Mouse (Mus musculus) heart, embryonic 12.5 days (tissue): ENCODE results near the gene P2ry12. TPM values are rescaled to one million over a fixed set of nuclear protein-coding genes. Genes with fewer than 3 reads are reported as not detected.

Experiments used
- ATAC-seq: fragments of 200-750 bp; cut with Nextera tagmentation; 2 replicates; pipeline ENCODE4 v1.8.0; 2017; ENCODE audit warnings: moderate TSS enrichment, moderate library complexity; ENCODE audit not compliant: insufficient number of reproducible peaks, low FRiP score
- H3K27ac ChIP-seq: fragments of 300-500 bp; sonication (generic); 2 replicates; pipeline ENCODE4 v1.5.1; 2016; ENCODE audit warnings: mild to moderate bottlenecking, moderate library complexity; ENCODE audit not compliant: poor library complexity, severe bottlenecking
- H3K27me3 ChIP-seq: fragments of 300-500 bp; sonication (generic); replicated peaks from 2 replicates; pipeline ENCODE4 v1.6.1; 2016; ENCODE audit warnings: mild to moderate bottlenecking, moderate library complexity
- H3K36me3 ChIP-seq: fragments of 300-500 bp; sonication (generic); 2 replicates; pipeline ENCODE4 v1.6.1; 2016; ENCODE audit warnings: mild to moderate bottlenecking, moderate library complexity
- H3K4me1 ChIP-seq: fragments of 300-500 bp; sonication (generic); replicated peaks from 2 replicates; pipeline ENCODE4 v1.6.1; 2016; ENCODE audit warnings: mild to moderate bottlenecking
- H3K4me2 ChIP-seq: fragments of 300-500 bp; sonication (generic); 2 replicates; pipeline ENCODE4 v1.6.1; 2016; ENCODE audit warnings: mild to moderate bottlenecking, moderate library complexity
- H3K4me3 ChIP-seq: fragments of 300-500 bp; sonication (generic); 2 replicates; pipeline ENCODE4 v1.5.1; 2016; ENCODE audit warnings: mild to moderate bottlenecking
- H3K9ac ChIP-seq: fragments of 300-500 bp; sonication (generic); 2 replicates; pipeline ENCODE4 v1.6.1; 2016; ENCODE audit warnings: mild to moderate bottlenecking, moderate library complexity
- H3K9me3 ChIP-seq: fragments of 300-500 bp; sonication (generic); replicated peaks from 2 replicates; pipeline ENCODE4 v1.6.1; 2016; ENCODE audit warnings: mild to moderate bottlenecking, moderate library complexity
- WGBS: fragments of 180-500 bp; shearing (Covaris S2); methylation state at CpG from one replicate; pipeline ENCODE4 v1.1.7; 2016; 5-methylcytosine and 5-hydroxymethylcytosine counted together
- polyA plus RNA-seq: library from polyadenylated mRNA; unstranded; fragments of >200 nt; fragmentation: Nextera tagmentation; extraction: Ambion mirVana; gene quantifications from 2 replicates; pipeline ENCODE4 v1.2.1, GENCODE M21; 2016

P2ry12 gene
- polyA plus RNA-seq, result 1.5 and 2.1 TPM in 2 replicates

DNA sequence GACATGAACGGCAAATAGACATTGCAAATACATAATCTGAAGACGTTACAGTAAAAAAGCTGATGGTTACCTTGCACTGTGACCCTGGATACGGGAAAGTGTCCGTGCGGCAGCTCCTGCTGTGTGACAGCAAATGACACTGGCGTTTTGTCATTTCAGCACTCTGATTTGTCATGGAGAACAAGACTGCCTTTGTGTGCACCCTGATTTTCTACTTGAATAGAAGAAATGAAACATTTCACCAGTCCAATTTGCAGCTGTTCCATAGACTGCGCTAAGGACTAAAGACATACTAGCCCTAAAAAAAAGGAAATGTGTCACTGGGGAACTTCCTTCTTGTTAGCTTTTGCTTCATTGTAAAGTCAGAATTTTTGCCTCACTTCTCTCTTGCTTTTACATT is at the start of gene P2ry12:
Gene P2ry12, minus strand, starts transcription at position 168 of the 400 bp plus-strand sequence.
- H3K36me3 ChIP-seq, result peaks cover 12% of the 10 kb centered on the region
- 79% methylated on average over 7 of the region's 7 CpGs for WGBS
- no peak within 1 kb of the TSS for H3K27ac ChIP-seq
- no peak for ATAC-seq
- no peaks in the 10 kb centered on the region for H3K9me3 ChIP-seq
- H3K4me1 ChIP-seq, result no peaks in the 10 kb centered on the region
- H3K4me3 ChIP-seq, result no peak within 1 kb of the TSS
- no peak within 1 kb of the TSS for H3K9ac ChIP-seq
- H3K4me2 ChIP-seq, result no peak within 1 kb of the TSS
- no peaks in the 10 kb centered on the region for H3K27me3 ChIP-seq

DNA sequence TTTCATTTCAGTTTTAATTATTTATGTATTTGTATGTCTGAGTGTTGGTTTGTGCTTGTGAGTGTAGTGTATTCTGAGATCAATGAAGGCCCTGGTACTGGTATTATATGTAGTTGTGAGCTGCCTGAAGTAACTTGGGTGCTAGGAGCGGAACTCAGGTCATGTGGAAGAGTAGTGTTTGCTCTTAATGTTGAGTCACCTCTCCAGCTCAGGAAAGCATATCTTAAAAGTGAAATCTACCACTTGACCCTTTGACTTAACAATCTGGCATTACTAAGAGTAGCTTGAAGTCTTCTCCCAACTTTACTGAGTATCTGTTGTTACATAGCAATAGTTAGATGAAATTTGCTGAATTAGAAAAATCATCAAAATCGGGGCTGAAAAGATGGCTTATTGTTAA is 42.8 kb upstream of the P2ry12 start:
- 85% methylated on average over 2 of the region's 2 CpGs for WGBS
- no peak overlapping the region for H3K9ac ChIP-seq
- no peaks in the 10 kb centered on the region for H3K4me1 ChIP-seq
- H3K36me3 ChIP-seq, result 0 out of 2 replicates have a peak, but pooled peaks cover 2% of the 10 kb centered on the region
- H3K27me3 ChIP-seq, result no peaks in the 10 kb centered on the region
- H3K4me3 ChIP-seq, result no peak overlapping the region
- H3K9me3 ChIP-seq, result no peaks in the 10 kb centered on the region
- H3K27ac ChIP-seq, result no peak overlapping the region
- H3K4me2 ChIP-seq, result no peak overlapping the region
- no peak for ATAC-seq

DNA sequence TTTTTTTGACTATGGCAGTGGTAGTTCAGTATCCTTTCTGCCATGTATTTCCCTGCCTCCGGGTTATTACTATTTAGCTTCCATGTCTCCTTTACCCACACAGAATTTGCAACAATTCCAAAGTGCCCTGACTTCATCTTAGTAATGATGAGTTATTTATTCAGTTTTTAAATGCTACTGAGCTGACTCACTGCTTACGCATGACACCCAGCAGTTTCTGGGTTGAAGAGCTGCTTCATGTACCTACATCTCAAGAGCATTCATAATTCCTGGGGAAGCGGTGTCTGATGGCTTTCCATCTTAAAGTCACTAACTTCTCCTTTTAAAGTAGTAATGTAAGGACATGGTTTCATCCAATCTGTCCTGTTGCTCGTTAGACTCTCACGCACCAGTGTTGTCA is 42.3 kb upstream of the P2ry12 start:
- no peak overlapping the region for H3K9ac ChIP-seq
- no peaks in the 10 kb centered on the region for H3K4me1 ChIP-seq
- H3K9me3 ChIP-seq, result no peaks in the 10 kb centered on the region
- no peak for ATAC-seq
- no peak overlapping the region for H3K4me2 ChIP-seq
- no peak overlapping the region for H3K4me3 ChIP-seq
- no peaks in the 10 kb centered on the region for H3K27me3 ChIP-seq
- no peak overlapping the region for H3K27ac ChIP-seq
- 90% methylated on average over 5 of the region's 5 CpGs for WGBS
- H3K36me3 ChIP-seq, result 0 out of 2 replicates have a peak, but pooled peaks cover 2% of the 10 kb centered on the region

DNA sequence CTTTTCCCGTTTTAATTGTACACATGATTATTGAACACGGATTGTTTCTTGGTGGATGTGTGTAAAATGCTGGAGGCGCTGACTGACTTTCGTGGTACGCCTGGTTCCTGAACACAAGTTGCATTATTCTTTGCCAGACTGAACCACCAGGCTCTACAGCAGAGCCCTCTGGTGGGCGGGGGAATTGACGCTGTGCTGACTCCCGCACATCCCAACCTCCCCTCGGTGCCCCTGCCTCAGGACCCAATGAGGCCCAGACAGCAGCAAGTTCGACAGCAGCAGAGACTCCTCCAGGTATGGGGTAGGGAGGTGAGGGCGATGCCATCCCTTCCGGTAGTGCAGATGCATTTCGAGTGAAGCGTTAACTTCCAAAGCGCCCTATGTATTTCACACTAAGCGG is 35.0 kb upstream of the P2ry12 start:
- Histone ChIP-seq H3K4me1 (no peaks in the 10 kb centered on the region), H3K27me3 (no peaks in the 10 kb centered on the region), H3K4me3 (no peak overlapping the region), H3K36me3 (no peaks in the 10 kb centered on the region), H3K4me2 (no peak overlapping the region), H3K9me3 (no peaks in the 10 kb centered on the region), H3K9ac (no peak overlapping the region), H3K27ac (no peak overlapping the region)
- 77% methylated on average over 16 of the region's 16 CpGs for WGBS
- ATAC-seq, result no peak

DNA sequence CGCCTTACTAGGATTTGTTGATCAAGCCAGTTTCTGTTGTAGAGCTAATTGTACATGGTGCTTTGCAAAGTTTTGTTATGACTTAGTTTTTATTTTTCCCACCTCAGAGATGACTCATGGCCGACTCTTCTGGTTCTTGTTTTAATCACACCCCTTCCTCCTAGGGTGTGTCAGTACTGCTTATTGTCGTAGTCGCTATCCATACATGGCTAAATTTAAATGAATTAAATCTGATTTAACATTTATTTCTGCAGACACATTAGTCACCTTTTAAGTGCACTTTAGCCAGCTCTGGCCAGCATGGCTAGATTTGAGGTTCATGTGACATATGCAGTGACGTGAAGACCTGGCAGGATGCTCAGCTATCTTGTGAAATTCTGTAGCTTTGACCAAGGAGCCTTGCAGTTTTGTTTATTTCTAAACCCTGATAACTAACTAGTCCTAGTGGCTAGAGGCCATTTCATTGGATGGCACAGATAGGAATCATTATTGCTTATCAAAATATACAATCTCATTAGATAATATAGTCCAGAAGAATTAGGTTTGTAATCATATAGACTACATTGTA is 34.0 kb upstream of the P2ry12 start:
- no peak for ATAC-seq
- Histone ChIP-seq H3K4me3 (no peak overlapping the region), H3K9me3 (no peaks in the 10 kb centered on the region), H3K9ac (no peak overlapping the region), H3K4me2 (no peak overlapping the region), H3K36me3 (no peaks in the 10 kb centered on the region), H3K27me3 (no peaks in the 10 kb centered on the region), H3K27ac (no peak overlapping the region), H3K4me1 (no peaks in the 10 kb centered on the region)
- 87% methylated on average over 5 of the region's 5 CpGs for WGBS

DNA sequence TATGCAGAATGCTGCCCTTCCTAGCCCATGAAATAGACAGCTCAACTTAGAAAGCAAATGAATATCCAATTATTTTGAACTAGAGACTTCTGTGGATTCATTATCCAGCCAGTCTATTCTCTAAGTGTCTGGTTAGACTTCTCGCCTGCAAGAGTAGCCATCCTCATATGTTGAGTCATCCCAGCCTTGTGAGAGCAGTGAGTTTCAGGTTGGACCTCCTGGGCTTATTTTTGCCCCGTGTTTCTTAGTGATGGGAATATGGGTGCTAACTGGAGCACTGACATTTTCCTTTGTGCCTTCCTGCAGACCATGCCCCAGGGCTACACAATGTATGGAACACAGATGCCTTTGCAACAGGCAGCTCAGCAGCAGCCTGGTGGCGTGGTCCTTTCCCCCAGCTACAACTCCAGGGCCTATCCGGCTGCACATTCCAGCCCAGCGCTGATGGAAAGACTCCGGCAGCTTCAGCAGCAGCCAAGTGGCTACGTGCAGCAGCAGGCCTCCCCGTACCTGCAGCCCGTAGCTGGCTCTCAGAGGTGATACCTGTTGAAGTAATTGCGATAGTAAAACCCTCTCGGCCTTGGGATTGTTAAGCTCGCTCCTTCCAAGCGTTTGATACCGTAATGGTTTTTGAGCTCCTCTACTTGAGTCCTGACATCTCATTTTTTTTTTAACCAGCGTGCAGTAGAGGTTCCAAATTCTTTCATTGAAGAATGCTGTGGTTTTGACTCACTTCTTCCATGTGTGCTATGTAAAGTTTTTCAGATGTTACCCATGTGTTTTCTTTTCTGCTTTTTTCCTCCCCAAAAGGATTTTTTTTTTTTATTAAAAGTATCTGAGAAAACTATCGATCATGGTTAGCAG is 33.3 kb upstream of the P2ry12 start:
- Histone ChIP-seq H3K9ac (no peak overlapping the region), H3K27me3 (no peaks in the 10 kb centered on the region), H3K4me1 (no peaks in the 10 kb centered on the region), H3K36me3 (no peaks in the 10 kb centered on the region), H3K27ac (no peak overlapping the region), H3K4me2 (no peak overlapping the region), H3K4me3 (no peak overlapping the region), H3K9me3 (no peaks in the 10 kb centered on the region)
- no peak for ATAC-seq
- 83% methylated on average over 16 of the region's 16 CpGs for WGBS

DNA sequence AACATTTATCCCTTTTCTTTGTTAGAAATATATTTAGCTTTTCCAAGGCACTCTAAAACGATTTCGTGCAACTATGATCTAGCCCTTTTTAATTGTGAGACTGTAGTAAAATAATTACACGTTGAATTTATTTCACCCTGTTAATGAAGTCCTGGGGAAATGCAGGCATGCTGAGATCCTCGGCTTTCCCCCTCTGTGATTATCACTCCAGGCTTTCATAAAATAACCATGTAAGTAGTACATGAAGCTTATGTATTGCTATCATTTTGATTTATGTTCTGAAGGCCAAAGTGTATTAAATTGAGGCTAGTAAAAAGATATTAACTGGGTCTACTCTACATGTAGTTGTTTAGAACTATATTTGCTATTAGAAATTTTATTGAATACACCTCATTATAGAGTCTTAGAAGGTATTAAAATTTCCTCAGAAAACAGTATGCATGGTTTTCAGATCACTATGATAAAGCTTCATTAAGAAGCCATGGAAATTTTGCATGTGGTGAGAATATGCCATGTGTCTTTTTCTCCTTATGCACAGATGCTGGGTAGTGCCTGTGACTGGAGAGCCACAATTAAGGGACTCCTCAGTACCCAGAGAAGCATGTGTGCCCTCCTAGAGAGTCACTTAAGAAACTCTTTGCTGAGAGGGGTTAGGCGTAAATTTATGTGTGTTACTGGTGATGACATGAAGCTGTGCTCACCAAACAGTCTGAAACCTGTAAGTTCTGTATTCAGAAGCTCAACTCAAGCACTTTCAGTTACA is 30.9 kb upstream of the P2ry12 start:
- Histone ChIP-seq H3K9me3 (no peaks in the 10 kb centered on the region), H3K4me3 (no peak overlapping the region), H3K27me3 (no peaks in the 10 kb centered on the region), H3K4me1 (no peaks in the 10 kb centered on the region), H3K36me3 (no peaks in the 10 kb centered on the region), H3K9ac (no peak overlapping the region), H3K4me2 (no peak overlapping the region), H3K27ac (no peak overlapping the region)
- 82% methylated on average over 5 of the region's 5 CpGs for WGBS
- no peak for ATAC-seq

DNA sequence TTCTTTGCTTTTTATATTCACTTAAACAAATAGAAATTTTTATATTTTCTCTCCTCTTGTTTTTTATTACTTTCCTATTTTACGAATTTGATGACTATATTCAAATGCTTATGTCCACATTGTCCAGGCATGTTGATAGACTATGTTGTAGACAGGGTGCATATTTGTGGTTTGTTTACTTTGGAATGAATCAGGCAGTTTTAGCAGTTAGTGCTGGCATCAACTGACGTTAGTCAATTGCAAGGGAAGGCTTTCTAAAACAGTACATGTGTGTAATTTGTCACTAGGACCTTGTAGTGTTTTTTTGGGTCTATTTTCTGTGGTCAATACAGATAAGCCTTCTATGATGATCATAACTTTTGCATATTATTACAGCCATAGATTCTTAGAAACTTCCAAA is 27.9 kb upstream of the P2ry12 start:
- no peaks in the 10 kb centered on the region for H3K4me1 ChIP-seq
- H3K27me3 ChIP-seq, result no peaks in the 10 kb centered on the region
- no peak overlapping the region for H3K4me2 ChIP-seq
- no peak for ATAC-seq
- H3K4me3 ChIP-seq, result no peak overlapping the region
- no peaks in the 10 kb centered on the region for H3K36me3 ChIP-seq
- H3K9ac ChIP-seq, result no peak overlapping the region
- no peaks in the 10 kb centered on the region for H3K9me3 ChIP-seq
- 69% methylated on average over 2 of the region's 2 CpGs for WGBS
- no peak overlapping the region for H3K27ac ChIP-seq

DNA sequence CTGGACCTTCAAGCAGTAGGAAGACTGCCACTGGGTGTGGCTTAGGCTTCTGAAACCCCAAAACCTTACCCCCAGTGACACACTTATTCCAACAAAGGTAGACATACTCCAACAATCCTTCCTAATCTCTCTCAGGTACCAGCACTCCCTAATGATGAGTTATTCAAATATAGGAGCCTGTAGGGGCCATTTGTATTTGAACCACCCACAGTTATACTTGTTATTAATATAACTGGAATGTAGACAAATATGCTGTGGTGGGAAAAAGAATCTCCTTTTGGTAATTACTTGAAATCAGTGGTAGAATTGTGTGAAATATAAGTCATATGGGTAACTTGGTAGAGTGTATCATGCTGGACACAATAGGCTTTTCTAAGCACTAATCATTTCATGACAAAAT is 15.9 kb upstream of the P2ry12 start:
- no peak overlapping the region for H3K27ac ChIP-seq
- no peak overlapping the region for H3K4me3 ChIP-seq
- no peaks in the 10 kb centered on the region for H3K9me3 ChIP-seq
- H3K4me1 ChIP-seq, result no peaks in the 10 kb centered on the region
- no peaks in the 10 kb centered on the region for H3K27me3 ChIP-seq
- no peak overlapping the region for H3K9ac ChIP-seq
- H3K4me2 ChIP-seq, result no peak overlapping the region
- no peak for ATAC-seq
- peaks cover 4% of the 10 kb centered on the region; the same call in 1 of the 2 replicates for H3K36me3 ChIP-seq

DNA sequence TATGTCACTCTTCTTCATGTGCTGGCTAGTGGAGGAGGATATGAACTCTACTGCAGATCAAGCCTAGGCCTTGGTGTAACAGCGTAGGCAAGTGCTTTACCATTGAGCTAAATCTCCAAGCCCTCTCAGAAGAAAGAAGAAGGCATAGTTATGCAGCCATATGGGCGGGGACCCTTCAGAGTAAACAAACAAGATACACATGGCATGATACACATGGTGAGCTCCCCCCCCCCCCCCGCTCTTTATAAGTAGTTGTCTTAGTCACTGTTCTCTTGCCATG is 15.5 kb upstream of the P2ry12 start:
- Histone ChIP-seq H3K36me3 (peaks cover 4% of the 10 kb centered on the region; the same call in 1 of the 2 replicates), H3K9me3 (no peaks in the 10 kb centered on the region), H3K4me2 (no peak overlapping the region), H3K9ac (no peak overlapping the region), H3K27me3 (no peaks in the 10 kb centered on the region), H3K4me3 (no peak overlapping the region), H3K4me1 (no peaks in the 10 kb centered on the region), H3K27ac (no peak overlapping the region)
- WGBS, result 77% methylated on average over 3 of the region's 3 CpGs
- no peak for ATAC-seq

DNA sequence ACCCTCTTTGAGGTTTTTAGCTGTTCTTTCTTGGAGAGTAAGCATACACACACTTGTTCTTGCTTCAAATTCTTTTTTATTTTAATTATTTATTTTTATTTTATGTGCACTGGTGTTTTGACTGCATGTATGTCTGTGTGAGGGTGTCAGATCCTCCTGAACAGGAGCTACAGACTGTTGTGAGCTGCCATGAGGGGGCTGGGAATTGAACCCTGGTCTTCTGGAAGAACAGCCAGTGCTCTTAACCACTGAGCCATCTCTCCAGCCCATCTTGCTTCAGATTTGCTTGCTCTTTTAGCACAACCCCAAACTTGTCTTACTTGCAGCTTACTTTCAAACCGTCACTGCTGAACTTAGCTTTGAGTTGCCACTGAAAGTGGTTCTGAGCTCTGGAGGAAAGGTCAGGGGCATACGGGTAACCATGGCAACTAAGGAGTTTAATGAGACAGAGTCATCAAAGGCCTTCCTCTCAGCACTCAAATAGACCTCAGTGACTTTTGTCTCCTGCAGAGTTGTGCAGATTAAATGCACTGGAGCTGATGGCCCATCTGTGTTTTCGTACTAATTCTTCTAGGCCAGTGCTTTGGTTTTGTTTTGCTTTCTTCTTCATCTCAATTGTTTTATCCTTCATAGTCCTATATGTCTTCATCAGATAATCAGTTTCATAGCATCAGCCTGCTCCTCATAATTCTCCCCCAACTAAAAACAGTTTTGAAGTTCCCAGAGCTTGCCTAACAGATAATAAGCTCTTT is 15.0 kb upstream of the P2ry12 start:
- no peak overlapping the region for H3K9ac ChIP-seq
- H3K36me3 ChIP-seq, result peaks cover 4% of the 10 kb centered on the region; the same call in 1 of the 2 replicates
- no peaks in the 10 kb centered on the region for H3K9me3 ChIP-seq
- no peak for ATAC-seq
- no peak overlapping the region for H3K27ac ChIP-seq
- 53% methylated on average over 3 of the region's 3 CpGs for WGBS
- H3K27me3 ChIP-seq, result no peaks in the 10 kb centered on the region
- no peaks in the 10 kb centered on the region for H3K4me1 ChIP-seq
- H3K4me3 ChIP-seq, result no peak overlapping the region
- H3K4me2 ChIP-seq, result no peak overlapping the region
